Mouse (Mus musculus) 416B (cell line): ENCODE data around the gene Ppp1r21.

Experiments used
- DNase-seq: peaks from one replicate; pipeline ENCODE4 v3.0.0; 2011; ENCODE audit warnings: low read depth

Gene Ppp1r21

GRCm38 (mm10) chr17:88529519-88530235 lies at the start of gene Ppp1r21:
TSS of gene Ppp1r21 (plus strand) at chr17:88530118.
- DNase-seq = peak; percentile 88

- no peak for DNase-seq
Observed at GRCm38 (mm10) chr17:88480369-88480768, 49.5 kb upstream of the Ppp1r21 start.

- no peak for DNase-seq
Observed at GRCm38 (mm10) chr17:88481062-88481461, 48.9 kb upstream of the Ppp1r21 start.

GRCm38 (mm10) chr17:88481587-88481986 lies 48.3 kb upstream of the Ppp1r21 start:
- DNase-seq = no peak

- DNase-seq = no peak
Observed at GRCm38 (mm10) chr17:88484539-88484938, 45.4 kb upstream of the Ppp1r21 start.

GRCm38 (mm10) chr17:88484951-88485350 lies 45.0 kb upstream of the Ppp1r21 start:
- DNase-seq = no peak

- DNase-seq = no peak
Observed at GRCm38 (mm10) chr17:88490546-88490945, 39.4 kb upstream of the Ppp1r21 start.

- DNase-seq = no peak
Observed at GRCm38 (mm10) chr17:88491366-88492106, 38.4 kb upstream of the Ppp1r21 start.

- DNase-seq = no peak
Observed at GRCm38 (mm10) chr17:88492107-88492460, 37.8 kb upstream of the Ppp1r21 start.

GRCm38 (mm10) chr17:88493551-88493950 lies 36.4 kb upstream of the Ppp1r21 start:
- no peak for DNase-seq

GRCm38 (mm10) chr17:88494121-88494771 lies 35.7 kb upstream of the Ppp1r21 start:
- DNase-seq = no peak

GRCm38 (mm10) chr17:88494772-88495132 lies 35.2 kb upstream of the Ppp1r21 start:
- no peak for DNase-seq

- DNase-seq = no peak
Observed at GRCm38 (mm10) chr17:88498090-88498682, 31.7 kb upstream of the Ppp1r21 start.

GRCm38 (mm10) chr17:88504056-88504455 lies 25.9 kb upstream of the Ppp1r21 start:
- DNase-seq = no peak

- no peak for DNase-seq
Observed at GRCm38 (mm10) chr17:88505275-88505723, 24.6 kb upstream of the Ppp1r21 start.

- DNase-seq = no peak
Observed at GRCm38 (mm10) chr17:88505941-88506340, 24.0 kb upstream of the Ppp1r21 start.

GRCm38 (mm10) chr17:88507376-88507775 lies 22.5 kb upstream of the Ppp1r21 start:
- peak; percentile 7 for DNase-seq

- peak; percentile 91 for DNase-seq
Observed at GRCm38 (mm10) chr17:88508846-88509508, 20.9 kb upstream of the Ppp1r21 start.

- no peak for DNase-seq
Observed at GRCm38 (mm10) chr17:88509999-88510398, 19.9 kb upstream of the Ppp1r21 start.

GRCm38 (mm10) chr17:88511095-88511551 lies 18.8 kb upstream of the Ppp1r21 start:
- peak; percentile 82 for DNase-seq

- peak; percentile 37 for DNase-seq
Observed at GRCm38 (mm10) chr17:88516477-88516876, 13.4 kb upstream of the Ppp1r21 start.

- DNase-seq = peak; percentile 51
Observed at GRCm38 (mm10) chr17:88527781-88528180, 2.1 kb upstream of the Ppp1r21 start.
